In genomic region chr5:147502921-147503320, GRCm38 (mm10) we compare ENCODE assay signal across 19 mouse cellular contexts.
"Had no signal": no experiment of that assay in that cellular context is flagged by ENCODE, and none has a peak within 500 bp of the region (broad histone marks: within the 10 kb centered on the region; RNA-seq: fewer than 3 reads in every experiment).

No protein-coding gene starts in this region.

- H3K4me1 ChIP-seq: midbrain, embryonic 10.5 days; midbrain, embryonic 12.5 days had no signal

- H3K36me3 ChIP-seq: midbrain, embryonic 10.5 days; midbrain, embryonic 12.5 days; neural tube, embryonic 13.5 days; neural tube, embryonic 15.5 days had no signal

- H3K27me3 ChIP-seq: midbrain, embryonic 12.5 days; neural tube, embryonic 13.5 days; neural tube, embryonic 15.5 days had no signal

- H3K9me3 ChIP-seq: midbrain, embryonic 10.5 days; midbrain, embryonic 12.5 days; neural tube, embryonic 13.5 days; neural tube, embryonic 15.5 days had no signal

- H3K4me2 ChIP-seq: lung, embryonic 14.5 days; midbrain, embryonic 12.5 days; neural tube, embryonic 13.5 days; neural tube, embryonic 15.5 days had no signal

- H3K27ac ChIP-seq: midbrain, embryonic 10.5 days; midbrain, embryonic 12.5 days; neural tube, embryonic 13.5 days; neural tube, embryonic 15.5 days had no signal

- DNase-seq: lung, adult 18-20 months; lung, embryonic 14.5 days; lung, postnatal 10 days; lung, postnatal 4 days; midbrain, embryonic 14.5 days; retina, postnatal 1 day; right cerebral cortex, adult 18-20 months; right cerebral cortex, postnatal 25 days; right cerebral cortex, postnatal 4 days; spleen, adult 18-20 months; thymus, adult 2 months; thymus, postnatal 25 days; thymus, postnatal 4 days had no signal

- ATAC-seq: midbrain, embryonic 16.5 days had no signal

- H3K4me3 ChIP-seq: midbrain, embryonic 10.5 days; midbrain, embryonic 12.5 days; myocyte; neural tube, embryonic 13.5 days; neural tube, embryonic 15.5 days had no signal

- H3K9ac ChIP-seq: lung, embryonic 14.5 days; midbrain, embryonic 12.5 days; neural tube, embryonic 13.5 days; neural tube, embryonic 15.5 days had no signal
